Mouse (Mus musculus) embryonic facial prominence, embryonic 11.5 days (tissue): ENCODE measurements around the gene Foxo3. TPM values are rescaled to one million over a fixed set of nuclear protein-coding genes. Genes with fewer than 3 reads are reported as not detected.

Experiments
- ATAC-seq: fragments of 200-750 bp; cut with Nextera tagmentation; replicated peaks from 2 replicates; pipeline ENCODE4 v1.8.0; 2017; ENCODE audit warnings: low read depth; ENCODE audit not compliant: insufficient number of reproducible peaks, low FRiP score, low TSS enrichment
- DNase-seq: peaks from one replicate; pipeline ENCODE4 v3.0.0-alpha.2; 2015; ENCODE audit warnings: low spot score
- H3K27ac ChIP-seq: fragments of 300-500 bp; sonication (generic); replicated peaks from 2 replicates; pipeline ENCODE4 v1.5.1; 2014; ENCODE audit warnings: mild to moderate bottlenecking, low read depth, low read length, control low read depth
- H3K27me3 ChIP-seq: fragments of 300-500 bp; sonication (generic); 2 replicates; pipeline ENCODE4 v1.6.1; 2014; ENCODE audit warnings: mild to moderate bottlenecking, low read length, moderate library complexity, mixed read lengths; ENCODE audit not compliant: control insufficient read depth, insufficient read depth
- H3K36me3 ChIP-seq: fragments of 300-500 bp; sonication (generic); replicated peaks from 2 replicates; pipeline ENCODE4 v1.6.1; 2014; ENCODE audit warnings: low read depth, mild to moderate bottlenecking, low read length, moderate library complexity, mixed read lengths; ENCODE audit not compliant: control insufficient read depth, insufficient read depth
- H3K4me1 ChIP-seq: fragments of 300-500 bp; sonication (generic); 2 replicates; pipeline ENCODE4 v1.6.1; 2014; ENCODE audit warnings: low read length, mixed read lengths; ENCODE audit not compliant: control insufficient read depth, insufficient read depth
- H3K4me2 ChIP-seq: fragments of 300-500 bp; sonication (generic); 2 replicates; pipeline ENCODE4 v1.6.1; 2014; ENCODE audit warnings: low read depth, mild to moderate bottlenecking, control low read depth, low read length, moderate library complexity
- H3K4me3 ChIP-seq: fragments of 300-500 bp; sonication (generic); 2 replicates; pipeline ENCODE4 v1.5.1; 2014; ENCODE audit warnings: low read depth, low read length, control low read depth
- H3K9ac ChIP-seq: fragments of 300-500 bp; sonication (generic); replicated peaks from 2 replicates; pipeline ENCODE4 v1.6.1; 2014; ENCODE audit warnings: mild to moderate bottlenecking, control low read depth, low read length
- H3K9me3 ChIP-seq: fragments of 300-500 bp; sonication (generic); replicated peaks from 2 replicates; pipeline ENCODE4 v1.6.1; 2016; ENCODE audit warnings: mild to moderate bottlenecking, low read length, inconsistent platforms, mixed read lengths; ENCODE audit not compliant: control insufficient read depth
- WGBS: fragments of 180-500 bp; shearing (Covaris S2); extraction: QIAGEN DNeasy Blood & Tissue Kit; methylation state at CpG from one replicate; pipeline ENCODE4 v1.1.7; 2014; 5-methylcytosine and 5-hydroxymethylcytosine counted together
- polyA plus RNA-seq: library from polyadenylated mRNA; unstranded; fragments of >200 nt; fragmentation: Nextera tagmentation; extraction: Ambion mirVana; gene quantifications from 2 replicates; pipeline ENCODE4 v1.2.1, GENCODE M21; 2014

Gene Foxo3
- polyA plus RNA-seq, 1 experiment from 2014 or later = 5.0 TPM

- Histone ChIP-seq H3K27ac (no peak overlapping the region), H3K27me3 (no peaks in the 10 kb centered on the region), H3K9me3 (no peaks in the 10 kb centered on the region), H3K4me1 (no peaks in the 10 kb centered on the region; the same call in none of the 2 replicates), H3K9ac (no peak overlapping the region), H3K4me2 (no peak overlapping the region), H3K36me3 (no peaks in the 10 kb centered on the region), H3K4me3 (no peak overlapping the region)
- no peak for DNase-seq
- 94% methylated on average over 12 of the region's 12 CpGs for WGBS
- no peak for ATAC-seq
Observed at GRCm38 (mm10) chr10:42207612-42208011, 68.9 kb downstream of the Foxo3 start.

GRCm38 (mm10) chr10:42204768-42205412 is 71.7 kb downstream of the Foxo3 start:
- Histone ChIP-seq H3K9me3 (no peaks in the 10 kb centered on the region), H3K4me3 (no peak overlapping the region), H3K27me3 (no peaks in the 10 kb centered on the region), H3K9ac (no peak overlapping the region), H3K27ac (peak overlapping the region; percentile 41; the same call in 1 of the 2 replicates), H3K4me2 (no peak overlapping the region), H3K4me1 (no peaks in the 10 kb centered on the region; the same call in 1 of the 2 replicates), H3K36me3 (no peaks in the 10 kb centered on the region)
- DNase-seq (no peak), ATAC-seq (no peak)
- 76% methylated on average over 20 of the region's 20 CpGs for WGBS

GRCm38 (mm10) chr10:42203321-42204155 is 73.0 kb downstream of the Foxo3 start:
- DNase-seq (peak; percentile 90), ATAC-seq (0 out of 2 replicates have a peak, but pooled peaks have one; percentile 60)
- Histone ChIP-seq H3K4me2 (peak overlapping the region; percentile 26; the same call in 1 of the 2 replicates), H3K4me1 (no peaks in the 10 kb centered on the region; the same call in 1 of the 2 replicates), H3K36me3 (no peaks in the 10 kb centered on the region), H3K27ac (peak overlapping the region; percentile 94), H3K27me3 (no peaks in the 10 kb centered on the region), H3K4me3 (no peak overlapping the region), H3K9me3 (no peaks in the 10 kb centered on the region), H3K9ac (0 out of 2 replicates have a peak overlapping the region, but pooled peaks have one; percentile 18)
- WGBS = 22% methylated on average over 18 of the region's 18 CpGs

GRCm38 (mm10) chr10:42202561-42202960 is 74.0 kb downstream of the Foxo3 start:
- Histone ChIP-seq H3K27ac (no peak overlapping the region), H3K27me3 (no peaks in the 10 kb centered on the region), H3K4me1 (no peaks in the 10 kb centered on the region; the same call in 1 of the 2 replicates), H3K36me3 (0 out of 2 replicates have a peak, but pooled peaks cover under 1% of the 10 kb centered on the region), H3K9ac (no peak overlapping the region), H3K9me3 (no peaks in the 10 kb centered on the region), H3K4me3 (no peak overlapping the region), H3K4me2 (no peak overlapping the region)
- DNase-seq (no peak), ATAC-seq (no peak)
- 82% methylated on average over 8 of the region's 8 CpGs for WGBS

GRCm38 (mm10) chr10:42199472-42199871 is 77.1 kb downstream of the Foxo3 start:
- Histone ChIP-seq H3K9ac (no peak overlapping the region), H3K4me2 (no peak overlapping the region), H3K27me3 (no peaks in the 10 kb centered on the region), H3K4me3 (no peak overlapping the region), H3K9me3 (0 out of 2 replicates have a peak, but pooled peaks cover 3% of the 10 kb centered on the region), H3K27ac (no peak overlapping the region), H3K4me1 (no peaks in the 10 kb centered on the region), H3K36me3 (peaks cover 9% of the 10 kb centered on the region)
- 70% methylated on average over 3 of the region's 3 CpGs for WGBS
- no peak for ATAC-seq
- no peak for DNase-seq

GRCm38 (mm10) chr10:42198682-42199081 is 77.9 kb downstream of the Foxo3 start:
- 78% methylated on average over 3 of the region's 3 CpGs for WGBS
- no peak overlapping the region for H3K27ac ChIP-seq
- H3K36me3 ChIP-seq = peaks cover 9% of the 10 kb centered on the region
- no peak overlapping the region for H3K9ac ChIP-seq
- no peaks in the 10 kb centered on the region for H3K4me1 ChIP-seq
- no peak overlapping the region for H3K4me3 ChIP-seq
- 0 out of 2 replicates have a peak, but pooled peaks cover 3% of the 10 kb centered on the region for H3K9me3 ChIP-seq
- DNase-seq (no peak), ATAC-seq (no peak)
- no peaks in the 10 kb centered on the region for H3K27me3 ChIP-seq
- H3K4me2 ChIP-seq = no peak overlapping the region

- no peaks in the 10 kb centered on the region; the same call in 1 of the 2 replicates for H3K4me1 ChIP-seq
- H3K4me2 ChIP-seq = no peak overlapping the region
- DNase-seq (no peak), ATAC-seq (no peak)
- 87% methylated on average over 6 of the region's 6 CpGs for WGBS
- H3K27me3 ChIP-seq = no peaks in the 10 kb centered on the region
- peaks cover 9% of the 10 kb centered on the region for H3K36me3 ChIP-seq
- 0 out of 2 replicates have a peak, but pooled peaks cover 3% of the 10 kb centered on the region for H3K9me3 ChIP-seq
- H3K4me3 ChIP-seq = no peak overlapping the region
- H3K9ac ChIP-seq = no peak overlapping the region
- H3K27ac ChIP-seq = no peak overlapping the region
Observed at GRCm38 (mm10) chr10:42194784-42195183, 81.8 kb downstream of the Foxo3 start.
